Mouse (Mus musculus) C2C12 (cell line): ENCODE data around the gene Spn. TPM values are rescaled to one million over a fixed set of nuclear protein-coding genes. Genes with fewer than 3 reads are reported as not detected.

ENCODE experiments used
- H3K27me3 ChIP-seq: one replicate; pipeline ENCODE4 v1.6.1; 2011; ENCODE audit not compliant: control insufficient read depth, insufficient read depth, insufficient read length
- H3K36me3 ChIP-seq: one replicate; pipeline ENCODE4 v1.6.1; 2011; ENCODE audit not compliant: control insufficient read depth, insufficient read depth
- H3K4me3 ChIP-seq: one replicate; pipeline ENCODE4 v1.5.1; 2011; ENCODE audit warnings: mild to moderate bottlenecking, control low read depth; ENCODE audit not compliant: poor library complexity, insufficient read depth, severe bottlenecking
- H3K79me2 ChIP-seq: one replicate; pipeline ENCODE4 v1.6.1; 2011; ENCODE audit not compliant: control insufficient read depth, insufficient read depth
- H3K79me3 ChIP-seq: one replicate; pipeline ENCODE4 v1.6.1; 2011; ENCODE audit warnings: low read depth, control low read depth
- H3ac ChIP-seq: one replicate; pipeline ENCODE3; 2011; ENCODE audit warnings: low read depth; ENCODE audit not compliant: control insufficient read depth, insufficient read length
- CEBPB ChIP-seq: IDR thresholded peaks from one replicate; pipeline ENCODE4 v1.6.1; 2011; ENCODE audit warnings: low read depth, mild to moderate bottlenecking, control low read depth, moderate library complexity
- CTCF ChIP-seq: IDR thresholded peaks from one replicate; pipeline ENCODE4 v1.5.1; 2011; ENCODE audit not compliant: control insufficient read depth, insufficient read depth, insufficient read length
- FOSL1 ChIP-seq: IDR thresholded peaks from one replicate; pipeline ENCODE4 v1.8.0; 2011; ENCODE audit warnings: mild to moderate bottlenecking, low read length; ENCODE audit not compliant: poor library complexity, insufficient read depth, severe bottlenecking
- MAX ChIP-seq: IDR thresholded peaks from one replicate; pipeline ENCODE4 v1.6.1; 2011; ENCODE audit warnings: mild to moderate bottlenecking, control low read depth
- MYOD1 ChIP-seq: IDR thresholded peaks from one replicate; pipeline ENCODE4 v1.6.1; 2011; ENCODE audit warnings: low read depth; ENCODE audit not compliant: control insufficient read depth, insufficient read length
- MYOG ChIP-seq: IDR thresholded peaks from one replicate; pipeline ENCODE4 v1.6.1; 2011; ENCODE audit not compliant: control insufficient read depth, insufficient read length; ENCODE audit errors: extremely low read depth
- USF1 ChIP-seq: IDR thresholded peaks from one replicate; pipeline ENCODE4 v1.6.1; 2011; ENCODE audit warnings: low read depth, mild to moderate bottlenecking, control low read depth, moderate library complexity
- polyA plus RNA-seq: library from polyadenylated mRNA; unstranded; fragments of >200 nt; fragmentation: generic; extraction: Trizol; gene quantifications from one replicate; pipeline ENCODE4 v1.2.1, GENCODE M21; 2012; ENCODE audit warnings: missing spikeins

Spn gene
- polyA plus RNA-seq, 1 experiment = 23.1 TPM

DNA sequence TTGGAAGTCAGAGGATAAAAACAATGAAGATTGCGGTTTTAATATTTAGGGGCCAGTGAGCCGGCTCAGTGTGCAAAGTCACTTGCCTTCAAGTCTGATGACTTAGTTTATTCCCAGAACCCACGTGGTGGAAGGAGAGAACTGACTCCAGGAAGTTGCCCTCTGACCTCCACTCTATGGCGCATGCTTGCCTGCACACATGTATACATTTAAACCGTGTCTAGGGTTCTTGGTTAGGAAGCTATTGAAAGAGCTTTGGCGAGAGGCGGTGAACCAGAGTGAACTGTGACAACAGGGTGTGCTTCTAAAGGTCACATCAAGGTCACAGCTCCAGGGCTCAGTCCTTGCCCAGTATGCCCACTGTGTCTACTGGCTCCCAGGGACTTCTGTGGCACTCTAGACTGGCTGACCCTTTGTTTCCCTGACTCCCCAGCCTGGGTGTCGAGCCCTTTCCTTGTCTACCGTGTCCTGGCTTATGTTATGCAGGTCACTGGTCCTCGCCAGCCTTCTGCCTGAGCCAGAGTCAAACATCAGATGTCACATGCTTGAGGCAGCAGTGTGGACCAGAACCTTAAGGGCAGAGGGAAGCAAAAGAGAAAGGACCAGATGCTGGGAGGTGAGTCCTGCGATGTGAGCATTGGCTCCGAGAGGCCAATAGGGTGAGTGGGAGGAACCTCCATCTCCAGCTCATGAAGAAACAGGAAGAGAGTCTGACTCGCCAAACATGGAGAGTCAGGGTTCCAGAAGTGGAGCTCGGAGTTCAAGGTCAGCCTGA is 18.8 kb downstream of the Spn start:
- H3K27me3 ChIP-seq = peaks cover 3% of the 10 kb centered on the region
- no peaks in the 10 kb centered on the region for H3K36me3 ChIP-seq
- no peak overlapping the region for H3K4me3 ChIP-seq
- TF ChIP-seq FOSL1 = no peak
- TF ChIP-seq MYOG = no peak
- TF ChIP-seq USF1 = no peak
- TF ChIP-seq CTCF = no peak
- no peak for TF ChIP-seq MYOD1
- TF ChIP-seq MAX = no peak
- TF ChIP-seq CEBPB = no peak
- H3K79me2 ChIP-seq = no peaks in the 10 kb centered on the region
- H3K79me3 ChIP-seq = no peaks in the 10 kb centered on the region
- H3ac ChIP-seq = no peak overlapping the region

DNA sequence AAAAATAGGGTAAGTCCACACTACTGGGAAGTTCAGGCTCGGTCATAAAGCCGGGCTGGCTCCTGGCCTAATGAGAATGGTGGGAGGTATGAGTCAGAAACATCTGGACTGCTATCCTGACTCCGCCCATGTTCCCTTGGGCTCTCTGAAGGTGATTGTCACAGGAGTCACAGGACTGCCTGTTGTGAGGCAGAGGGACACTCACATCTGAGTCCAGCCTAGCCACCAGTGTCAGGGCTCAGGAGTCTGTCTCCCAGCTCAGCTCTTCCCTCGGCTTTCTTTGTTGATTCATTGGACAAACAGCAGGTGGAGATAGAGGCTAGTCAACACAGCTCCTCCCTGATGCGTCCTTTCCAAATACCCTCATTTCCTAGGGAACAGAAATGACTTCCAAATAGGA is 19.7 kb downstream of the Spn start:
- no peaks in the 10 kb centered on the region for H3K36me3 ChIP-seq
- no peaks in the 10 kb centered on the region for H3K79me2 ChIP-seq
- no peaks in the 10 kb centered on the region for H3K79me3 ChIP-seq
- peaks cover 3% of the 10 kb centered on the region for H3K27me3 ChIP-seq
- TF ChIP-seq USF1 (no peak), CEBPB (no peak), MAX (no peak), CTCF (no peak), FOSL1 (no peak)
- no peak overlapping the region for H3K4me3 ChIP-seq
- no peak overlapping the region for H3ac ChIP-seq

DNA sequence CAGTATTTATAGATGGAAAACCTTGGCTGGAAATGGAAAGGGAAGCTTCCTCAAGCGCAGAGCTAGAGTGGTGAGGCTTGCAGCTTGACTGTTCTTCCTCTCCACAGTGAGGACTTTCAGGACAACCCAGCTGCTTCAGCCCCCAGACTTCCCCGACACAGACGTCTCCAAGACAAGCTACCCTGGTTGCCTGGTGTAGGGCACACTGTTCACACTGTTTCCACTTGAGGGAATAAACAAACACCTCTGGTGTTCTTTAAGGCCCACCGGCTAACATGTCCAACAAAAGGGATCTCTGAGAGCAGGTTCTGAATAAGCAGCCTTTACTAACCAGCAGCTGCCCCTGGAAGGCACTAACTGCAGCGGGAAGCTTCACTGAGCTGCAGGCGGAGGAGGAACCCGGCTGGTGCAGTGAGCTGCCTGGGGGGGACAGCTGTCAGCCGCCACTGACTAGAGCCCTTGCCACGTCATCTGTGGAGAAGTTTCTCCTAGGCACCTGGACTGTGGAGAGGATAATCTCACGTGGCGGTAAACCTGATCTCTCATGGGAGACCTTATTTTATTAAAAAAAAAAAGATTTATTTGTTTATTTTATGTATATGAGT is 21.2 kb downstream of the Spn start:
- TF ChIP-seq MYOD1 (no peak), MAX (no peak), MYOG (no peak), CEBPB (no peak), CTCF (no peak), FOSL1 (no peak), USF1 (no peak)
- Histone ChIP-seq H3K36me3 (no peaks in the 10 kb centered on the region), H3K27me3 (peaks cover 3% of the 10 kb centered on the region), H3K79me2 (no peaks in the 10 kb centered on the region), H3K79me3 (no peaks in the 10 kb centered on the region), H3ac (no peak overlapping the region), H3K4me3 (no peak overlapping the region)

DNA sequence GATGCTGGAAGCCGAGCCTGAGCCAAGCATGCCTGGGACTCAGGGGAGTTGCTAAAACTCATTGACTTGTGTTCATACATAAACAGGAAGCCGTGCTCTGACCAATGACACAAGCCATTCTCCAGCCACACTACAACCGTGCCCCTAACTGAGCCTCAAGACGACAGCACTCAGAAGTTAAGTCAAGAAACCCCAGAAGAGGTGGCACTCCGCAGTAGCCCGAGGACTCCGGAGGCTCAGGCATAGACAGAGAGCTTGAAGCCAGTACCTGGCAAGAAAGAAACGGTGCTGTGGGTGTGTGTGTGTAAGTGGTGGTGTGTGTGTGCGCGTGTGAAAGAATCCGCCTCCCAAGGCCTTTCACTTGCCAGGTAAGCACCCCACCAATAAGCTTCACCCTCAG is 22.7 kb downstream of the Spn start:
- Histone ChIP-seq H3K27me3 (no peaks in the 10 kb centered on the region), H3K79me3 (no peaks in the 10 kb centered on the region), H3K79me2 (no peaks in the 10 kb centered on the region), H3ac (no peak overlapping the region), H3K4me3 (no peak overlapping the region), H3K36me3 (no peaks in the 10 kb centered on the region)
- TF ChIP-seq FOSL1 = no peak
- no peak for TF ChIP-seq MAX
- TF ChIP-seq CEBPB = no peak
- no peak for TF ChIP-seq MYOD1
- no peak for TF ChIP-seq MYOG
- TF ChIP-seq CTCF = no peak
- no peak for TF ChIP-seq USF1

DNA sequence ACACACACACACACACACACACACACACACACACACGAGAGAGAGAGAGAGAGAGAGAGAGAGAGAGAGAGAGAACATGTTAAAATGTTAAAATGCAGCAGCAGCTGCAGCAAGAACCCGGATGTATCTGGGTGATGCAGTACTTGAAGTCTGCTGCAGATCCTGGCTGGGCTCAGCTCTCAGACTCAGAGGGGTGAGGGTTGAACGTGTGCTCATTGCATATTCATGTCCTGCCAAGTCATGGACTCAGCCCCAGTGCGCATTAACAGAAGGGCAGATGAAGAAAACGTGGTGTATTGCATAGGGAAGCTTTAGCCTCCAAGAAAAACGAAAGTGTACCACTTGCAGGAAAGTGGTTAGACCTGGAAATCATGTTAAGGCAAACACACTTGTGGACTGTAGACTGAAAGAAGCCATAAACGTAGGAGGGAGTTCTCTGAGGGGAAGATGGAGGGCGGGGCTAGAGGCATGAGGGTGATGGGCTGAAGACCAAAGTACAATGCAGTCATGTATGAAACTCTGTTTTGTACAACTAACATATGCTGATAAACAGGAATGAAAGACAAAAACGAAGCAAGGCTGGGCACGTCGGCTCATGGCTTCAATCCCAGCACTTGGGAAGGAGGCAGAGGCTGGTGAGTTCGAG is 23.9 kb downstream of the Spn start:
- H3K27me3 ChIP-seq = peaks cover 3% of the 10 kb centered on the region
- no peak overlapping the region for H3ac ChIP-seq
- no peak for TF ChIP-seq MAX
- TF ChIP-seq MYOG = no peak
- TF ChIP-seq CEBPB = no peak
- no peak for TF ChIP-seq FOSL1
- no peak for TF ChIP-seq MYOD1
- TF ChIP-seq CTCF = no peak
- no peak overlapping the region for H3K4me3 ChIP-seq
- H3K79me2 ChIP-seq = no peaks in the 10 kb centered on the region
- no peaks in the 10 kb centered on the region for H3K36me3 ChIP-seq
- no peaks in the 10 kb centered on the region for H3K79me3 ChIP-seq
